Mouse (Mus musculus) MN1 (cell line): ENCODE measurements around the gene Irak4.

Source experiments
- DNase-seq: peaks from one replicate; pipeline ENCODE4 v3.0.0-alpha.2; 2016; ENCODE audit warnings: low spot score

Gene Irak4

DNA sequence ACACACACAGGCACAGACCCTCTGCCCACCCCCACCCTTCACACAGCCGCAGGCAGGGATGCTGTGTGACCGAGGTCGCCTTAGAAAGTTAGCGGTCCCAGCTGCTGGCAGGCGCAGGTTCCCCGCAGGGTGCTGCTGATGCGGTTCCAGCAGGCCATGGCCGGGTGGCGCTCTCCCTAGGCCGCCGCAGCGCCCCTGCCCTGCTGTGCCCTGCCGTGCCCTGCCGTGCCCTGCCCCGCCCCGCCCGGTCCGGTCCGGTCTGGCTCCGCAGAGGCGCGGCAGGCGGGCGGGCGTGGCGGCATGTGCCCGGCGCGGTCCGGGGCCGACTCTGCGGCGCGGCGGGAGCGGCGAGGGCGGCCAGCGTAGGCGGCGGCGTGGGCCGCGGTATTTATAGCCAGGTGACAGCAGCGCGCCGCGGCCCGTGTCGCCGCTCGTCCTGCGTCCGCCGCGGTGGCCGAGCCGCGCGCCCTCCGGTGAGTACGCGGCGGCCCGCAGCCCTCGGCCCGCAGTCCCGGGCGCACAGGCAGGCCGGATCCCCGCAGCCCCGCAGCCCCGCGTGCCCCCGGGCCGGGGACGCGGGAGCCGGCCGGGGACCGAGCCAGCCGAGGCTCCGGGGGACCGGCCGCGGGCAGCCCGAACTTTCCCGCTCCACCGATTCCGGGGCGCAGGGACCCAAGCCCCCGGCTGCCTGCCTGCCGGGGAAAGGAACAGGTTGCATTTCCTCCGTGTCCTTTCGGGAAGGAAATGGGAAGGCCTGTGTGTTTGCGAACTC is 85.6 kb downstream of the Irak4 start, which contains the start of gene Tmem117:
TSS of gene Tmem117 (plus strand) at position 403 of the 772 bp plus-strand sequence.
- DNase-seq: no peak

DNA sequence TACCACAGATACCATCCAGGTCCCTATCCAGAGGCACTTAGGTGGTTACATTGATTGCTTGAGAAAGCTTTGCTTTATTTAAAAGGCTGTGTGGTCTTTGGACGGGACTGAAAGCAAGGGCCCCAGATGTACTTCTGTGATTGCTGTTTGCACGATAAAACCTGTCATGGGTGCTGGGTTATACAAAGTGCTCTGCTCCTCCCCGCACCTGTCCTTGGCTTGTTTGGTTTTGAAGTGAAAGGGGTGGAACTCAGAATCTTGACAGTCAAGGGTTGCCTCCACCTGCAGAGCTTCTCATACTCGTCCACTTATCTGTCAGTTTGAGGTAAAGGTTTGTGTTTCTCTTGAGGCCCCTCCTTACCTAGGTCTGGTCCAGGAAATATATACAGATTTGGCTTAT is 87.1 kb downstream of the Irak4 start:
- DNase-seq: no peak
